Mouse (Mus musculus): ENCODE results near the gene Eif3g.
A peak's percentile ranks its signal among the peaks of the same experiment; 100 is the strongest.

Gene Eif3g

DNA sequence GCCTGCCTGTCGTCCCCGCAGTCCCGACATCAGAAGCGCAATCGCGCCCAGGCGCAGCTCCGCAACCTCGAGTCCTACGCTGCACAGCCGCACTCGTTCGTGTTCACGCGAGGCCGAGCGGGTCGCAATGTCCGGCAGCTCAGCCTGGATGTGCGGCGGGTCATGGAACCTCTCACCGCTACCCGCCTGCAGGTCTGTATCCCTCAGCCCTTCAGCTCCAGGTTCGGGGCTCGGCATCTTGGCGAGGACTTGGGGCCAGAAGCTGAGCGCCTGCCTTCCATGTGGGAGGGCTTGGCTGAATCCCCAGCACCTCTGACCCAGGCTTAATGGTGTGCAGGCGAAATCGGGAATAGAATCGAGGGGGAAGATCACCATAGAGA, 10.0 kb downstream of the Eif3g start:
- no peak for DNase-seq (ENCODE audit: low spot score)

DNA sequence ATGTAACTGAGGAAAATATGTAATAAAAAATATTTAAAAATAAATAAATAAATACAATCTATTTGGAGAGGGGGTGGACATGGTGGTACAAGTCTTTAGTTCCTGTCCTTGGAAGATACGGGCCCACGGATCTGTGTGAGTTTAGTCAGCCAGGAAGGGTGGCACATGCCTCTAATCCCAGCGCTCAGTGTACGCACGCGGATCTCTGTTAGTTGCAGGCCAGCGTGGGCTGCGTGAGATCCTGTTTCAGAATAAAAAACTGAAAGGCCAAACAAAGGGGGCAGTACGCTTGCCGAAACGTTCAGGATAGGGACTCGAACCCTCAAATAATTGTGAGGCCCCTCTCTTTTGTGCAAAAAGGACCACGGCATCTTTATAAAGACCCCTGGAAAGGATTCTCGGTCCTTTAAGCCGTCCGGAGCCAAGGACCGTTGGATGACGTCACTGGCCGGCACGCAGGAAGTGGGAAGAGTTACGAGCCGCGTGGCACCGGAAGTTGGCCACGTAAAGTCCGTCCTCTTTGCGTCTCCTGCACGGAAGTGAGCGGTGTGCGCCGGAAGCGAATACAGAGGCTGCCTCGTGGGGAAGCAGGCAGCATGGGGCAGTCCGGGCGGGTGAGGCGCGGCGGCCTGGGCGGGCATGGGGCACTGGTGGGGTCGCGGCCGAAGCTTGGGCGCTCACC, 10.6 kb downstream of the Eif3g start, which contains the start of gene Ppan:
TSS of gene Ppan (plus strand) at position 472 of the 682 bp plus-strand sequence.
- peak; percentile 94 for DNase-seq (ENCODE audit: low spot score)

DNA sequence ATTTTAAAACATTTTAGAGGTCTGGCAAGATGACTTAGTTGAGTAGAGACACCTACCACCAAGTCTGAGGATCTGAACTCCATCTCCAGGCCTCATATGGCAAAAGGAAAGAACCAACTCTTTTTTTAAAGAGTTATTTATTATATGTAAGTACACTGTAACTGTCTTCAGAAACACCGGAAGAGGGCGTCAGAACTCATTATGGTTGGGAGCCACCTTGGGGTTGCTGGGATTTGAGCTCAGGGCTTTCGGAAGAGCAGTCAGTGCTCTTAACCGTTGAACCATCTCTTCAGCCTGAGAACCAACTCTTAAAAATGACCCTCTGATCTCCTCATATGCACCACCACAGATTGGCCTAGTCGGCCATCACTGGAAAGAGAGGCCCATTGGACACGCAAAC, 11.2 kb downstream of the Eif3g start:
- no peak for DNase-seq (ENCODE audit: low spot score)

DNA sequence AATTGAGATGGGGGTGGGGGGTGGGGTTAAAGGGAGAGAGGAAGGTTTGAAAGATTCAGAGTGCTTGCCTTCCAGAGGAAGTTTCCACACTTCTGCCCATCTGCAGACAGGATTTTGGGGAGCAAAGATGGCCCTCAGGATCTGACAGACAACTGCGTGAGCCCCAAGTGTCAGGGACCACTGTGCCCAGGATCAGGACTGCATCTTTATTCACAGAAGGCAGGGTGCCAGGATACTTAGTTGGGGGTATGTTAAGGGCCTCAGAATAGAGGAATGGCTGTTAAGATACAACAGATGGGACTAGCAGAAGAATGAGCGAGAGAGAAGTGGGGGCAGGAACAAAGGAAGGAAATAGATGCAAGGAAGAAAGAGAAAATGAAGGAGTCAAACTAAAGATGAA, 11.9 kb downstream of the Eif3g start:
- no peak for DNase-seq (ENCODE audit: low spot score)

DNA sequence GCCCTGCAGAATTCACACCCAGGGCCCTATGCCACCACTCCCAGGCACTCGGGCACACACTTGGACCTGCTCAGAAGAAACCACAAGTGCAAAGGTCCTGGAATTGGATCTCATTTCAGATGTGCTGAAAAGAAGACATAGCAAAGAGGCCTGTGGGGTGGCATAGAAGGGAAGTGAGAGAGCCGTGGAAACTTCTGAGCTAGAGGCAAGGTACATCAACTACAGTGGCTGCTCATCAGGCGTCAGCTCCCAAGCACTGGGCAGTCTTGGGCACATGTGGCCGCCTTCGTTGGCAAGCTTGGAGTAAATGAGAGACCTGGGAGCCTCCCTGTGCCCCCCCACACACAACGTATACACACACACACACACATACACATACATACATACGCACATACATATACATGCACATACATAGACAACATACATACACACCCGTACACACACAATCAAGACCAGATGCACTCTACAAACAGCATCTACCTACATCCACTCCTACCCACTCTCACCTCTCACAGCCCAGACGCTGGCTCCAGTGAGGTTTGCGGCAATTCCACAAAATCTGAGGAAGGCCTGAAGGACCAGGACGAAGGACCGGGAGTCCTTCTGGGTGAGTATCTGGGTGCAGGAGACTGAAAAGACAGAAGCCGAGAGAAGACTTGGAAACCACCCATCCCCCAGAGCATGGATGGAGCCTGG, 19.2 kb downstream of the Eif3g start, which contains the start of gene Angptl6:
TSS of gene Angptl6 (minus strand) at position 631 of the 696 bp plus-strand sequence.
- DNase-seq (ENCODE audit: low spot score) = no peak

DNA sequence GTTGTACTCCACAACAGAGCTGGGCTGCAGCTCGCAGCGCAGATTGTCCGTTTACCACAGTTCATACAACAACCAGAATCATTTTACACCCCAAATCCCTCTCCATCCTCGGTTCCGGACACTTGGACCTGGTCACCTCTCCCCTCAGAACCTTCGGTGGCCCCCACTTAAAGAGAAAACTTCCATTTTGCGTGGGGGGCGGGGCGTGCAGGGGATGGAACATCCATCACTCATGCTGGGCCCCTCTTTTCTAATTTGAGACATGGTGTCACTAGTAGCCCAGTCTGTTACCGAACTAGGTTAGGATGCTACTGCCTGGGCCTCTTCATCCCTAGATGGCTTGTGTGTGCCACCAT, 19.7 kb downstream of the Eif3g start:
- DNase-seq (ENCODE audit: low spot score) = peak; percentile 47

DNA sequence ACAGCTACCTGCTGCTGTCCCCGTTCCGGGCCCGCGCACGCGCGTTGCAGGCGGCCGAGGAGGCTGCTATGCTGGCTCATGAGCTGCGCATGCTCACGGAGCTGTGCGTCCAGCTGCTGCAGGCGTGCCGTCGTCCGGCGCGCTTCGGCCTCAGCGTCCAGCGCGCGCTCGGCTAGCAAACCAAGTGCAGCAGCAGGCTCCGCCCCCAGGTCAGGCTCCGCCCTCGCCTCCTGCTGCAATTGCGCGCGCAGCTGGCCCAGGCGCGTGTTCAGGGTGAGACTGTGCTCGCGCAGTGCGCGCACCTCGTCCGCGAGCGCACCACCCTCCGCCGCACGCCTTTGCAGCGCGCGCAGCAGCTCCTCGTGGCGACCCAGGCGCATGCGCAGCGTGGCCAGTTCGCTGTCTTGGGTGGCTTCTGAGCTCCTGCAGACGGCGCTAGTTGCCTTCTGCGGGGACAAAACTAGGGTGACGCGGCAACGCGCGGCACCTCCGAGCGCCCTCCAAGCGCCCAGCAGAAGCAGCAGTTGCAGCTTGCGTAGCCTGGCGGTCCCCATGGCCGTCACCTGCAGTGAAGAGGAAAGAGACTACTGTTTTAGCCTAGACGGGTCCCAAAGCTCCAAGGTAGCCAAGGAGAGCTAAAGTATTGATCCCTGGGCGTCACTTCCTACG, 20.2 kb downstream of the Eif3g start:
- peak; percentile 100 for DNase-seq (ENCODE audit: low spot score)

DNA sequence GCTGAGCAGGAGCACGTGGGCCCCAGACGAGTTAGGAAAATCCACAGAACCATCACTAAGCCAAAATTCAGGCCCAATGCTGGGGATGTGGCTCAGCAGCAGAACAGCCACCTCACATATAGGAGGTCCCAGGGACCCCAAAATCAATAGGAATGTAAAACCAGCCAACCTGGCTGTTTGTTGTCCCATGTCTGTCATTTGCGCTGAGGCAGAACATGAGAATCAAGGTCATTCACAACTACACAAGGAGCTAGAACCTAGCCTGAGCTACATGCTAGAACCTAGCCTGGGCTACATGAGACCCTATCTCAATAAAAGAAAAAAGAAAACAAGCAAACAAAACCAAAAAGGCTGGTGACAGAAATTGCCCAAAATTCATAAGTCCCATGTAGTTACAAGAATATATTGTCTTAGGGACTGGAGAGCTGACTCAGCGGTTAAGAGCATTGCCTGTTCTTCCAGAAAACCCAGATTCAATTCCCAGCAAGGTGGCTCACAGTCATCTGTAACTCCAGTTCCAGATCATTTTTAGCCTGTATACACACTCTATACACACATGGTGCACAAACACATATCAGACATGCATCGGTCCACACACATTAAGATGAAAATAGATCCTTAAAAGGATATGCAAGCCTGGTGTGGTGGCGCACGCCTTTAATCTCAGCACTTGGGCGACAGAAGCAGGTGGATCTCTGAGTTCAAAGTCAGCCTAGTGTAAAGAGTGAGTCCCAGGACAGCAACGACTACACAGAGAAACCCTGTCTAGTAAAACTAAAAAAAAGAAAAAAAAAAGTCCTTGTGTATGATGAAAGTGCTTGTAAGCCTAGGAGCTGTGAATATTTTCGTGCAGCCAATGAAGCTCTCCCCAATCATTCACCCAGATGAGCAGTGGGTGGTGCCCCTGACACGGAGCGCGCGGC, 21.0 kb downstream of the Eif3g start:
- no peak for DNase-seq (ENCODE audit: low spot score)

DNA sequence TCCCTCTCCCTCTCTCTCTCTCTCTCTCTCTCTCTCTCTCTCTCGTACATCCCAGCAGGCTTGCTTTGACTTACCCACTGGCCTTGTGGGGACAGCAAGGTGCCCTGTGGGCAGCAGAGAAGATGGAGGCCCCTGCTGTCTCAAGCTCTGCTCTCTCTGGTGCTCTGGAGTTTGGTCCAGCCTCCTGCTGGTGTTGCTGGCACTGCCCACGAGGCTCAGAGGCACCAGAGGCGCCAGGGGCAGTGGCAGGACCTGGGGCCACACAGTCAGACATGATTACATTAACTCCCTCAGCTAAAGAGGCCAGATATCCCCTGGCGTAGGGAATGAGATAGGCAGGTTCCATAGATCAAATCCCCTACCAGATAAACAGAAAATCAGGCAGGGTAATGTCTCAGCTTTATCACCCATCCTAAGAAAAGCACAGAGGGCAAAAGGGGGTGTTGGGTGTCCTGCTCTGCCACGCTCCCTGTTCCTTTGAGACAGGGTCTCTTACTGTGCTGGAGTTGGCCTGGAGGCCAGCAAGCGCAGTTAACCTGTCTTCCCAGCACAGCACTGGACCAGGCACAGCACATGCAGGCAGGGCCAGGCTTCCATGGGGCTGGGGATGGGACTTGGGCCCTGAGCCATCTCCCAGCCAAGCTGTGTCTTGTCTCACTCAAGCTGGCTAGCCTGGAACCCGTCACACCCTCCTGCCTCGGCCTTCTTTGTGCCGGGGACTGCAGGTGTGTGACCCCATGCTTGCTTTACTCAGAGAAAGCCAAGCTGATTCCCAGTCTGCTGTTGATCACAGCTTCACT, 21.9 kb downstream of the Eif3g start:
- DNase-seq (ENCODE audit: low spot score) = no peak

DNA sequence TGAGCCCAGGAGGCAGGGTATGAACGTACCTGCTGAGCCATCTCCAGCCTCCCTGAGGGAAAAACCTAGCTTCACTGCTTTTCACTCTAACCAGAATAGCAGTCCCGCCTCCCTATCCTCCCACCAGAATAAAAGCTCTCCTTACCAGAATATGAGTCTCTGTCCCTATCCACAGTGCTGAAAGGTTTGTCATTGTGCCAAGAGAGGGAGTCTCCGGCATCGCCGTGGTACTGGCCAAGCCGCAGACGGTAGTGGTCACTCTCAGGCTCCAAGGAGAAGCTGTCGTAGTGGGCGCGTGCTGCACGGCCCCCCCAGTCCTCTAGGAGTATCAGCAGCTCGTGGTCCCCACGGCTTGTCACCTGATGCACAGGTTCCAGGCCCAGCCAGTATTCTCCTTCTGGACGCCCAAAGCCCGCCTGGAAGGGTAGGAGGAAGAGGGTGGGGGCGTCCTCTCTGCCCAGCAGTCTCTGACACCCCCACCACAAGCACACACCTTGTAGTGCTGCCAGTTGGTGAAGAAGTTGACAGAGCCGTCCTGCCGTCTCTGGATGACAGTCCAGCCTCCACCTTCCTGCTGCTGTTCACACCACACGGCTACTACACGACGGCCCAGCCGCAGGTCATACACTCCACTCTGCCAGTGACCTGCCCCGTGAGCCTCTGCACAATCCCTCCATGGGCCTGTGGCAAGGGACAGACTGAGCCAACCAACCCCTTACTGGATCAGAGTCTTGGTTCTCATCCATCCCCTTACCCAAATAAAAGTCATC, 23.2 kb downstream of the Eif3g start:
- no peak for DNase-seq (ENCODE audit: low spot score)

DNA sequence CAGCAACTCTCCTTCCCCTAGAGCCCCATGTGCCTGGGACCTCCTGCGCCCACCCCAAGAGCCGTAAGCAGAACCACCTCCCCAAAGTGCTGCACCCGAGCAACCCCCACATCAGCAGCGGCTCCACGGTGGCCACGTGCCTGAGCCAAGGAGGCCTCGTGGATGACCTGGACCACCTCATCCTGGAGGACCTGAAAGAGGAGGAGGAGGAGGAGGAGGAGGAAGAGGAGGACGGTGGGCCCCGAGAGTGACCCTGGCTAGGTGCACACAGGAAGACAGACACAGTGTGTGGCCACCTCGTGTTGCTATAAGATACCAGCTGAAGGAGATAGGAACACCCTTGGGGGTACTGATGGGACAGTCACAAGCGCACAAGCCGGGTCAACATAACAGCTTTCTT, 24.9 kb downstream of the Eif3g start:
- DNase-seq (ENCODE audit: low spot score) = no peak

DNA sequence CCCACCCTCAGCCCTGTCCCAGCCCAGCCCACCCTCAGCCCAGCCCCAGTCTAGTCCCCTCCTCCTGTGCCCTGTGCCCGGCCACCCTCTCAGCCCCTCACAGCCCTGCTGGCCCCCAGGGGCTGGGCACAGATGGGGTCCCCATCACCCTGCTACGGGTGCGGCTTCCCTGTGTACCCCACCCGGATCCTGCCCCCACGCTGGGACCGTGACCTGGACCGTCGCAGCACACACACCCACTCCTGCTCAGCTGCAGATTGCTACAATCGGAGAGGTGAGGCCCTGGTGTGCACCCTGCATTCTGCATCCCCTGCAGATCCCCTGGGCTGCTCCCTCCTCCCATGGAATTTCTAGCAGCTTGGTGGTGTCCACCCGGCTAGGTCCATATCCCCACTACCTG, 25.4 kb downstream of the Eif3g start:
- DNase-seq (ENCODE audit: low spot score) = no peak

DNA sequence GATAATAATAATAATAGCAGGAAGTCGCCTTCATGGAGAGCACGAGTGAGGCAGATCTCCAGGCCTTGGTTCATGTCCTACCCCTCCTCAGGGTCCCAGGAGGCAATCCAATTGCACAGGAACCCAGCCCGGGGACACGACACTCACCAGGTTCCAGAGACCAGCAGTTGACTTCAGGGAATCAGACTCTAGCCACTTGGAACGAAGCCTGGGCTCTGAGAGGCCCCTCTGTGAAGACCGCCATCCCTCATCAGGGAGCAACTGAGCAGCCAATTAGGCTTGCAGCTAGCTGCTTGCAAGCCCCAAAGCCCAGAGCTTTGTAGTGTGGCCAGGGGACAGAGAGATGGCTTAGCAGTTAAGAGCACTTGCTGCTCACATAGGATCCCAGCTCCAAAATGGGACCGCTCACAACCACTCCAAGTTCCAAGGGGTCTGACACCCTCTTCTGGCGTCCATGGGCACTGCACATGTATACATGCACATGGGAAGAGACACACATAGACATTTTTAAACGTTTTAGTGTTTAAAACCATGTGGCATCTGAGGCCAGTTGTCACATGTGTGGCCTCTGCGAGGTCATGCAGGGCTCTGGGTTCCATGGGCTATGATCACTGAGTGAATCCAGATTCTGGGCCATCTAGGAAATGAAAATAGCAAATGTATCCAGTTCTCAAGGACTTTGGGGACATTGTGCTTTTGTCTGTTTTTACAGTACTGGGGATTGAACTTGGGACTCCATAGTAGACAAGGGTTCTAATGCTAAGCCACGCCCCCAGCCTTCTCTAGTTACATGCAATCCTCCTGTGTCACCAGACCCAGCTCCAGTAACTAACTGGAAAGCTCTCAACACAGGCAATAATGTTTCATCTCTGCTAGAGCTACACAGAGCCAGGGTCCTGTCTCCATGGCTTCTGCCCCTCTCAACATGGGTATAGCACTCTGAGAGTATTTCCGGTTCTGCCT, 27.9 kb downstream of the Eif3g start:
- no peak for DNase-seq (ENCODE audit: low spot score)

DNA sequence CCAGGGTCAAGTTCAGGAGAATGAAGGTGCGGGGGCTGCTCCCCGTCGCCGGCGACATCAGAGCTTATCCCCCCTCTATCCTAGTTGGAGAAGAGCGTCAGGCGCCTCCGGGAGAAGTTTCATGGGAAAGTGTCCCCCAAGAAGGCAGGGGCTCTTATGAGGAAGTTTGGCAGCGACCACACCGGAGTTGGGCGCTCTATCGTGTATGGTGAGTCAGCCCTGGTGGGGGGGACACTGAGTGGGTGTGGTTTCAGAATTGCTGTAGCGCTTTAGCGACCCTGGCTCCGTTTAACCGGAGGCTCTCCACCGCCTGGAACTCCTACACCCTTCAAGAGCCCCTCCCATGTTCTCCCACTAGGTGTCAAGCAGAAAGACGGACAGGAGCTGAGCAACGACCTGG, 29.2 kb downstream of the Eif3g start:
- no peak for DNase-seq (ENCODE audit: low spot score)

DNA sequence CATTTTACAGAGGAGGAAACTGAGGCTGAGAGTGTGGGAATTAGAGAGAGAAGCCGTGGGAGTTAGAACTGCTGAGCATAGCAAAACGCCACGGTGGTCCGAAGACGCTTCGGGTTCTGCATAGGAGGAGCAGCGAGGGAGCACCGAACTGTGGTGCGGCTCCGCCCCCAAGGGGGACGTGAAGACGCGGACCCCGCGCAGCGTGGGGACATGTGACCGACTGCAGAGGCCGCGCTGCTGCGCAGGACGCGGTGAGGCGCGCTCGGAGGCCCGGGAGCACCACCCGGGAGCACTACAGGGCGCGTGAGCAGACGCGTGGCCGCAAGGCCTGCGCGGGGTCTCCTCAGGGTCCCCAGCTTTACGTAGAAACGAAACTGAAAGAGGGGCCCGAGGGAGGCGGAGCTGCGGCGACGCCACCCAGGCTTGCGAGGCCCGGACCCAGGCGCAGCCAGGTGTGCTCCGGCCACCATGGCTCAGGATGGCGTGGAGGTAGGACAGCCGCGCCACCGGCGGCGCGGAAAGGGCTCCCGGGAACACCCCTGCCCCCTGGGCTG, 29.9 kb downstream of the Eif3g start, which contains the start of gene A230050P20Rik:
TSS of gene A230050P20Rik (plus strand) at position 195 of the 554 bp plus-strand sequence.
- peak; percentile 65 for DNase-seq (ENCODE audit: low spot score)

DNA sequence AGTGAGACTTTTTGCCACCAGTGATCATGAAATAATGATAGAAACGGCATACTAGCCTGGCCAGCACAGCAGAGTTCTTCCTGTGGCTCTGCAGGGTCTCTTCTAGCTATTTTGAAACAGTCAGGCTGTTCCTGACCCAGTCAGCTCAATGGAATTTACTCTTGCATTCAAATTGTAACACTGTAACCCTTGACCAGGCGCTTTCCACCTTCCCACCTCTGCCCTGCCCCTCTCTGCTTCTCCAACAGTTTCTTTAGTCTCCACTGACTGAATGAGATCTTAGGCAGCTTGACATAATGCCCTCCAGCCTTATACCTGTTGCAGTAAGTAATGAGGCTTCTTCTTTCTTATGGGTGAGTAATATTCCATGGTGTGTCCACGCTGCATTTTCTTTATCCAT, 31.5 kb downstream of the Eif3g start:
- no peak for DNase-seq (ENCODE audit: low spot score)

DNA sequence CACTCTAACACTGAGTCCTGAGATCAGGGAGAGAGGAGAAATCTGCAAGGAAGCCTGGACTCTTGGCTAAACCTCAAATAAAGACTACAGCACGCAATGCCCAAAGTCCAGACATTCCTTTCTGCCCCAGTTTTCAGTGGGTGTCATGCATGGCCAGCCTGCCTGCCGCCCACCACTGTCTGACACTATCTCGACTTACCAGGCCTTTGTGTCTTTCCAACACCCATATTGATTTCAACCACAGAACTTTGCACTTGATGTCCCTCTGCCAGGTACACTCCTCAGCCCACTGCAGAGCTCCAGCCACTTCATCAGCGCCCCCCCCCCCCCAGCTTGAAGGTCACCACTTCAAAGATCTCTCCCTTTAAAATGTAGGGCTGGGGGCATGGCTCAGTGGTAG, 36.2 kb downstream of the Eif3g start:
- no peak for DNase-seq (ENCODE audit: low spot score)

DNA sequence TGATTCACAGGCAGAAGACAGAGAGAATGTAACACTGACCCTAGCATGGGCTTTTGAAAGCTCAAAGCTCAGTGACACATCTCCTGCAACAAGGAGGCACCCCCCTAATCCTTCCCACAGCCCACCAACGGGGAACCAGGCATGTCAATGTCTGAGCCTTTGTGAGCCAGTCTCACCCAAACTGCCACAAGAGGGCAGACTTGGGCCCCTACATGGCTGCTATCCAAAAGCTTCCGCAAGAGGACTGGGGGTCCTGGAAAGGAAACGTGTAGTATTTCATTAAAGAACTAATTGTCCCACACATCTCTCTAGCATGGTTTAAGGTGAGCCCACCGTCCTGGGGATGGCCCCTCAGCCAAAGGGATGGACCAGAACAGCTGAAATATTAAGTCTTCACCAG, 36.6 kb downstream of the Eif3g start:
- no peak for DNase-seq (ENCODE audit: low spot score)

DNA sequence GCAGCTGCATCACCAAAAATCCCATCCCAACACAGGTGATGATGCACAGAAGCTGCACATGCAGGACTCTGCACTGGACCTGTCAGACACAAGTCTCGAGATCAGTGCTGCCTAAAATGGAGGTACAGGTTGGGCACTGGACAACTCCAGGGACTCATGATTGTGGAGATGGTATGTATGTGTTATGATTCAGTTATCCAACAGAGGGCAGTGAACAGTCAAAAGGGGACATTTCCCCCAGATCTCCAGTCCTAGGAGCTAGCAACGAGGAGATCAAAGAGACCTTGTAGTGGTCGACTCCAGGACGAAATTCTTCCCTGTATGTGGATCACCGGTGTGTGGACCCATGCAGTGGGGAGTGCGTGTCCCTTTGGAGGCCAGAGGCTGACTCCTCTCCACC, 38.5 kb downstream of the Eif3g start:
- no peak for DNase-seq (ENCODE audit: low spot score)

Measured in ovary, postnatal 36 days (tissue).